Mouse (Mus musculus): ENCODE results near the gene Gm10271. TPM values are rescaled to one million over a fixed set of nuclear protein-coding genes. Genes with fewer than 3 reads are reported as not detected.

Gm10271 gene
- not detected for polyA plus RNA-seq (2021)

- TF ChIP-seq CTCF (IDR thresholded peaks at IDR 0.05), result no peak
- CTCF ChIA-PET, result no interaction called here
- ATAC-seq (no peak), DNase-seq (ENCODE audit: low read depth, low spot score) (no peak)
- in situ Hi-C loops (cut with MboI; ENCODE audit: low pct_unique_long_range_greater_than_20kb), result no loop called here
- H3K27me3 ChIP-seq, result no peaks in the 10 kb centered on the region
- POLR2A ChIA-PET, result no interaction called here
These were observed at the start of gene Gm10271 for GRCm38 (mm10) chr10:116972509-116972908. Gene Gm10271, minus strand, starts transcription at chr10:116972609.

DNA sequence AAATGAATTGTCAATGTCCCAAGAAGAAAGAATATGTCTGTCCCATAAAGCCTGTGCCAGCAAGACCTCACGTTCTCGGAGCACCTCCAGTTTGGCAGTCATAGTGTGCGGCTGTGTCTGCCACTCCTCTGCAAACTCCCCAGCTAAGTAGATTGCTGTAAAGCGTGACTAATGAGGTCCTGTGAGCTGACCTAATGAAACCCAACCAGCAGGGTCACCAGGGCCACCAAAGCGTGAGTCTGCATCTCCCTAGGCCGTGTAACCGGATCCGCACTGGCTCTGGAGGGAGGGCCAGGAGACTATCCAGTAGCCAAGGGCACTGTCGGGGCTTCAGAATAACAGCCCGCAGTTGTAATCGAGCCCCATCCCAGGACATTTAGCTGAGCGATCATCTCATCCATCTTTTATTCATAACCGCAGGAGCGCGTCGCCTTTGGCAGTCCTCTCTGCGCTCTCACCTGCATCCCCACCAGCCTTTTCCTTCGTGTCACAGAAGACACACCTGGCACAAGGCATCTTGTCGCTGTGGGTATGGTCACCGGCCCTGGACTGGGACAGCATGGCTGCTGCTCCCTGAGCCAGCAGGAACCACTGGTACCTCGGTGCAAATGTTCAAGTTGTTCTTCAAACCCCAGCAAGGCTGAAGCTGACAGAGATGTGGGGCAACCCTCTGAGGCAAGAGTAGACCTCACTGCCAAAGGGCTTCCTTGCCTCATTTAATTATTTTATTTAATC, 48.8 kb upstream of the Gm10271 start:
- H3K27me3 ChIP-seq, result no peaks in the 10 kb centered on the region
- DNase-seq (ENCODE audit: low read depth, low spot score), result peak; percentile 53
- ChIA-PET CTCF (no interaction called here), POLR2A (interaction anchor here (0.5 to 1.1 kb wide), 2 partner anchors 8 to 60 kb away, joined by 3 to 6 read pairs; no protein-coding TSS in a partner anchor)
- no peak for TF ChIP-seq CTCF (IDR thresholded peaks at IDR 0.05)
- in situ Hi-C loops (cut with MboI; ENCODE audit: low pct_unique_long_range_greater_than_20kb), result no loop called here
- ATAC-seq, result peak; percentile 82

GRCm38 (mm10) chr10:117018281-117018840, 46.0 kb upstream of the Gm10271 start:
- no peak for DNase-seq (ENCODE audit: low read depth, low spot score)
- TF ChIP-seq CTCF (IDR thresholded peaks at IDR 0.05), result no peak
- ChIA-PET CTCF (interaction anchor here (1.0 kb wide), 1 partner anchor 9 kb away, joined by 5 read pairs; no protein-coding TSS in a partner anchor), POLR2A (no interaction called here)
- in situ Hi-C loops (cut with MboI; ENCODE audit: low pct_unique_long_range_greater_than_20kb), result no loop called here
- no peaks in the 10 kb centered on the region for H3K27me3 ChIP-seq
- no peak for ATAC-seq

DNA sequence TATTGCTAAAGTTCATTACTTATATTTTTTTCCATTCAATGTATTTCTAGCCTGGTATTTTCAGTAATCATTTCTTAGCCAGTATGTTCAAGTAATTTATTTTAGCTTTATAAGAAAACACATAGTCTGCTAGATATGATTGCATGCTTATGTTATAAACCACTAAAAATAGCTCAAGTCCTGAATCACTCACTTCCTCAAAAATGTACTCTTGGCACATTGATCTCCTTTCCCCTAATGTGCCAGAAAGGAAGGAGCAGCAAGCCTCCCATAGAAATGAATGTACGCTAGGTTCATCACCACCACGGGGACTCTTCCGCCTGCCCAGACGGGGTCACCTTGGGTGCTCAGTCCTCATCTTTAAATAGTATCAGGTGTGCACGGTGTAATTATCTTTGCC, 42.2 kb upstream of the Gm10271 start:
- H3K27me3 ChIP-seq, result no peaks in the 10 kb centered on the region
- ChIA-PET CTCF (interaction anchor here (1.0 to 1.3 kb wide), 2 partner anchors 9 to 12 kb away, joined by 4 read pairs; no protein-coding TSS in a partner anchor), POLR2A (no interaction called here)
- in situ Hi-C loops (cut with MboI; ENCODE audit: low pct_unique_long_range_greater_than_20kb), result no loop called here
- no peak for TF ChIP-seq CTCF (IDR thresholded peaks at IDR 0.05)
- ATAC-seq (no peak), DNase-seq (ENCODE audit: low read depth, low spot score) (no peak)

DNA sequence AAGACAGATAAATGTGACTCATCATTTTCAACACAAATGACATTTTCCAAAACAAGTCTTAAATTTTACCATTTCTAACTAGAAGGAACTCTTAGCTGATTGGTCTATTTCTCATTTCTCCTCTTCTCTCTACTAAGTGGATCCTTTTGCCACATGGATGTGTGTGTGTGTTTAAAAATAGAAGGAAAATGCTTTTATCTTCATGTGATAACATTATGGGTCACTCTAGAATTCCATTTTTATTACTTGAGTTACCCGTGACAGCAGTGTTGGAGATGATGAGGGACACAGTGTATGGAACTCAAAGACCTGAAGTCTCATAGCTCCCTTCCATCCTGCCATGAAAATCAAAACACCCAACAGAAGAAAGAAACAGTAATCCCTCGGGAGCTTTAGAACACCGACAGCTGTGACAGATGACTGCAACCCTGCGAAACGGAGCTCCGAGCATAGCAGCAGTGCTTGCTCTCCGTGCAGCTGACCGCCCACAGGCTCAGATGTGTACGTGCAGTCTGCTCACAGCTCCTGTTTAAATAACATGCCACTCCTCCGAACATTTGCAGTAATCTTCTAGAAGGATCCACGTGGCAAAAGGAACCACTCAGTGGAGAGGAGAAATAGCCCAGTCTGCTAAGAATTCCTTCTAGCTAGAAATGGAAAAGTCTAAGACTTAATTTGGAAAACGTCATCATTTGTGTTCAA, 41.4 kb upstream of the Gm10271 start:
- H3K27me3 ChIP-seq, result no peaks in the 10 kb centered on the region
- CTCF ChIA-PET, result interaction anchor here (0.8 to 1.3 kb wide), 3 partner anchors 10 to 63 kb away, joined by 3 to 4 read pairs (median 4); partner anchors contain the start of gene Rab3ip
- DNase-seq (ENCODE audit: low read depth, low spot score), result no peak
- TF ChIP-seq CTCF (IDR thresholded peaks at IDR 0.05), result no peak
- POLR2A ChIA-PET, result no interaction called here
- no peak for ATAC-seq
- in situ Hi-C loops (cut with MboI; ENCODE audit: low pct_unique_long_range_greater_than_20kb), result no loop called here

- CTCF ChIA-PET, result no interaction called here
- in situ Hi-C loops (cut with MboI; ENCODE audit: low pct_unique_long_range_greater_than_20kb), result no loop called here
- DNase-seq (ENCODE audit: low read depth, low spot score), result peak; percentile 55
- POLR2A ChIA-PET, result no interaction called here
- ATAC-seq, result no peak
- no peaks in the 10 kb centered on the region for H3K27me3 ChIP-seq
- TF ChIP-seq CTCF (IDR thresholded peaks at IDR 0.05), result no peak
These were observed 38.6 kb upstream of the Gm10271 start for GRCm38 (mm10) chr10:117011047-117011446.

GRCm38 (mm10) chr10:117009691-117010090, 37.3 kb upstream of the Gm10271 start:
- CTCF ChIA-PET, result no interaction called here
- DNase-seq (ENCODE audit: low read depth, low spot score) (no peak), ATAC-seq (no peak)
- no peaks in the 10 kb centered on the region for H3K27me3 ChIP-seq
- TF ChIP-seq CTCF (IDR thresholded peaks at IDR 0.05), result no peak
- POLR2A ChIA-PET, result no interaction called here
- in situ Hi-C loops (cut with MboI; ENCODE audit: low pct_unique_long_range_greater_than_20kb), result no loop called here

GRCm38 (mm10) chr10:117005707-117006464, 33.5 kb upstream of the Gm10271 start:
- no peak for DNase-seq (ENCODE audit: low read depth, low spot score)
- TF ChIP-seq CTCF (IDR thresholded peaks at IDR 0.05), result no peak
- ATAC-seq, result no peak
- ChIA-PET POLR2A (interaction anchor here (1.2 kb wide), 1 partner anchor 57 kb away, joined by 3 read pairs; no protein-coding TSS in a partner anchor), CTCF (interaction anchor here (0.9 kb wide), 1 partner anchor 210 kb away, joined by 3 read pairs; no protein-coding TSS in a partner anchor)
- in situ Hi-C loops (cut with MboI; ENCODE audit: low pct_unique_long_range_greater_than_20kb), result no loop called here
- no peaks in the 10 kb centered on the region for H3K27me3 ChIP-seq

GRCm38 (mm10) chr10:117004695-117005094, 32.3 kb upstream of the Gm10271 start:
- in situ Hi-C loops (cut with MboI; ENCODE audit: low pct_unique_long_range_greater_than_20kb), result no loop called here
- POLR2A ChIA-PET, result interaction anchor here (1.2 kb wide), 1 partner anchor 56 kb away, joined by 3 read pairs; no protein-coding TSS in a partner anchor
- no peak for DNase-seq (ENCODE audit: low read depth, low spot score)
- H3K27me3 ChIP-seq, result no peaks in the 10 kb centered on the region
- CTCF ChIA-PET, result no interaction called here
- no peak for TF ChIP-seq CTCF (IDR thresholded peaks at IDR 0.05)
- no peak for ATAC-seq

- no peak for TF ChIP-seq CTCF (IDR thresholded peaks at IDR 0.05)
- POLR2A ChIA-PET, result interaction anchor here (1.0 kb wide), 1 partner anchor 12 kb away, joined by 3 read pairs; no protein-coding TSS in a partner anchor
- DNase-seq (ENCODE audit: low read depth, low spot score) (no peak), ATAC-seq (no peak)
- in situ Hi-C loops (cut with MboI; ENCODE audit: low pct_unique_long_range_greater_than_20kb), result no loop called here
- CTCF ChIA-PET, result no interaction called here
- H3K27me3 ChIP-seq, result no peaks in the 10 kb centered on the region
These were observed 28.6 kb upstream of the Gm10271 start for GRCm38 (mm10) chr10:117000975-117001374.
